Comparison of ENCODE assay signal across 23 mouse cellular contexts in genomic region chr2:179415892-179416403, GRCm38 (mm10). TPM values are rescaled to one million over a fixed set of nuclear protein-coding genes. Genes with fewer than 3 reads are reported as not detected.
DNase-seq lines count a peak whose midpoint lies in the region; ATAC-seq and TF ChIP-seq lines count a peak whose summit lies in the region.
"Had no signal": no experiment of that assay in that cellular context is flagged by ENCODE, and none has a peak within 500 bp of the region (broad histone marks: within the 10 kb centered on the region; RNA-seq: fewer than 3 reads in every experiment).

No protein-coding gene starts in this region.

- 0 out of 2 replicates have a peak overlapping the region, but pooled peaks have one; percentile 5 for H3K27ac ChIP-seq in embryonic fibroblast, embryonic 13.5 days (ENCODE audit: insufficient read depth, low read length)
- no peak overlapping the region for H3K27ac ChIP-seq in limb, embryonic 14.5 days (replicated peaks; ENCODE audit: low read depth, low read length)
- H3K27ac ChIP-seq: forebrain, embryonic 12.5 days; gastrocnemius, adult 2 months; heart, embryonic 13.5 days; hindbrain, embryonic 14.5 days had no signal

- TF ChIP-seq POLR2A in embryonic fibroblast, embryonic 13.5 days (IDR thresholded peaks at IDR 0.05; ENCODE audit: low read depth, low read length), result no peak
- TF ChIP-seq POLR2A in limb, embryonic 14.5 days (IDR thresholded peaks at IDR 0.05; ENCODE audit: borderline replicate concordance, extremely low read depth, insufficient read depth, insufficient read length), result no peak

- intact Hi-C loops in heart, postnatal 36 days (cut with DNase I), result no loop called here

- no peak overlapping the region for H3K4me3 ChIP-seq in embryonic fibroblast, embryonic 13.5 days (ENCODE audit: insufficient read depth, low read length)
- H3K4me3 ChIP-seq in limb, embryonic 14.5 days (replicated peaks; ENCODE audit: low read length), result no peak overlapping the region
- H3K4me3 ChIP-seq: forebrain, embryonic 12.5 days; gastrocnemius, adult 2 months; heart, embryonic 13.5 days had no signal

- H3K27me3 ChIP-seq in limb, embryonic 14.5 days (ENCODE audit: control insufficient read depth, insufficient read depth, low read length), result no peaks in the 10 kb centered on the region
- H3K27me3 ChIP-seq: heart, embryonic 13.5 days had no signal

- TF ChIP-seq CTCF in embryonic fibroblast, embryonic 13.5 days (IDR thresholded peaks at IDR 0.05; ENCODE audit: borderline replicate concordance, insufficient read depth, low read length), result no peak

- peak; percentile 67 for ATAC-seq in limb, embryonic 14.5 days (ENCODE audit: low FRiP score, low read depth)

- 20% methylated on average over 8 of the region's 8 CpGs for WGBS in limb, embryonic 14.5 days

- DNase-seq in heart, adult 11 months, result peak; percentile 67
- no peak for DNase-seq in heart, postnatal 36 days
- DNase-seq in lung, postnatal 10 days, result peak; percentile 18
- no peak for DNase-seq in lung, postnatal 4 days
- DNase-seq in limb, embryonic 14.5 days (ENCODE audit: low spot score), result peak; percentile 70
- DNase-seq in thymus, postnatal 36 days, result no peak
- DNase-seq in spleen, adult 12 weeks (ENCODE audit: low spot score), result no peak
- DNase-seq: adrenal gland, postnatal 10 days; cerebellum, adult 11 months; cerebellum, adult 8-10 months; cerebellum, postnatal 14 days; embryo, embryonic 11 days; gastrocnemius, adult 2 months; gastrocnemius, postnatal 25 days; heart, postnatal 4 days had no signal

- H3K4me1 ChIP-seq in embryonic fibroblast, embryonic 13.5 days (ENCODE audit: control insufficient read depth, insufficient read depth, low read length), result peaks cover 7% of the 10 kb centered on the region
- peaks cover 18% of the 10 kb centered on the region for H3K4me1 ChIP-seq in limb, embryonic 14.5 days (ENCODE audit: control insufficient read depth, insufficient read depth, low read length)

- H3K9me3 ChIP-seq in limb, embryonic 14.5 days (ENCODE audit: control insufficient read depth, low read length), result no peaks in the 10 kb centered on the region
- H3K9me3 ChIP-seq: forebrain, embryonic 12.5 days; heart, embryonic 13.5 days had no signal

- no peaks in the 10 kb centered on the region for H3K36me3 ChIP-seq in limb, embryonic 14.5 days (ENCODE audit: control insufficient read depth, insufficient read depth, low read length)
- H3K36me3 ChIP-seq: forebrain, embryonic 12.5 days; heart, embryonic 13.5 days had no signal

- no peak overlapping the region for H3K9ac ChIP-seq in limb, embryonic 14.5 days (ENCODE audit: low read depth, low read length, severe bottlenecking)
- H3K9ac ChIP-seq: forebrain, embryonic 12.5 days; heart, embryonic 13.5 days; hindbrain, embryonic 14.5 days had no signal

- 0 out of 2 replicates have a peak overlapping the region, but pooled peaks have one; percentile 13 for H3K4me2 ChIP-seq in limb, embryonic 14.5 days (replicated peaks; ENCODE audit: low read depth, low read length, severe bottlenecking)
- H3K4me2 ChIP-seq: forebrain, embryonic 12.5 days; heart, embryonic 13.5 days; hindbrain, embryonic 14.5 days had no signal

RNA-seq across cellular contexts. Expression of gene Cdh4, which starts 26.3 kb away (rescaled TPM):
- total RNA-seq in heart, postnatal 36 days (2021), result under 1 TPM; 0.79 to 0.89 TPM
- polyA plus RNA-seq in embryonic fibroblast, embryonic 13.5 days (2011; ENCODE audit: insufficient read length, low read depth, missing spikeins), result 2.5 and 3.2 TPM in 2 replicates
- 7.5 and 8.6 TPM in 2 replicates for polyA plus RNA-seq in limb, embryonic 14.5 days (2012; rRNA removed)
- 9.0 and 11.1 TPM in 2 replicates for polyA plus RNA-seq in limb, embryonic 14.5 days (2014; fragmentation: Nextera tagmentation; extraction: Ambion mirVana)
- total RNA-seq: common myeloid progenitor, adult 5-6 weeks; granulocyte monocyte progenitor cell, adult 5-6 weeks; MEL had no signal
- polyA plus RNA-seq: C2C12 had no signal

Comparison
In these comparisons a context has a peak if more than half of its experiments do, and no peak if none do; other contexts are left out.
1. DNase-seq: peak in heart, adult 11 months (single experiment), lung, postnatal 10 days (single experiment) and limb, embryonic 14.5 days (single experiment); none in heart, postnatal 36 days (0 of 2), lung, postnatal 4 days (0 of 2), thymus, postnatal 36 days (0 of 2) and spleen, adult 12 weeks (single experiment).